Mouse (Mus musculus) thymus, postnatal 0 days (tissue): ENCODE data around the gene Sytl3. TPM values are rescaled to one million over a fixed set of nuclear protein-coding genes. Genes with fewer than 3 reads are reported as not detected.

Source experiments
- DNase-seq: peaks from one replicate; pipeline ENCODE4 v3.0.0-alpha.2; 2015; ENCODE audit warnings: low spot score
- polyA plus RNA-seq: library from polyadenylated mRNA; unstranded; fragments of >200 nt; fragmentation: Nextera tagmentation; extraction: Ambion mirVana; gene quantifications from 2 replicates; pipeline ENCODE4 v1.2.1, GENCODE M21; 2015

Sytl3 gene
- polyA plus RNA-seq, 1 experiment from 2014 or later = 75.8 TPM

DNA sequence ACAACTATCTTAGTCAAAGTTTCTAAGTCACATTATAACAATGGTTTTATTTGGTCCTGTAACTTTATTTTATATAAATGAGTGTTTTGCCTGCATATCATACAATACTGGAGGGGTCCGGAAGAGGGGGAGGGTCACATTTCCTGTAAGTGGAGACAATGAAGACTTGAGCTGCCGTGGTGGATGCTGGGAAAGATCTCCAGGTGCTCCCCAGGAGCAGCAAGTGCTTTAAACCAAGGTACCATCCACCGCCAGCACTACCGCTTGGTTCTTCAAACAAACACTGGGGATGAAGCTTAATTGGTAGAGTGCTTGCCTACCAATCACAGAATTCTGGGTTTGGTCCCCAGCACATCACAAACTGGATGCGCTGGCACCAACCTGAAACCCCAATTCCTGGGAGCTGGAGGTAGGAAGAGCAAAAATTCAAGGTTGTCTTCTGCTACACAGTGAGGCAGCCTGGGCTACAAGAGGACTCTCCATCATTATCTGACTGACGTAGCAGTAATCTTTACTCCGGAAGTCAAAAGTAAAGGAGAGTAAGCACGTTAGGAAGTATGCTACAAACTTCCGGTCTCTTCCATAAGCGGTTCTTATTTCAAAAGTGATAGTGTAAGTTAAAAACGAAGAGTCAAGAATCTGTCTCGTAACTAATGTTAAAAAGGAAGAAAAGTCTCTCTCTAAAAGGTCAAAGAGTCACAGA is 118.9 kb downstream of the Sytl3 start:
- DNase-seq = peak; percentile 75

DNA sequence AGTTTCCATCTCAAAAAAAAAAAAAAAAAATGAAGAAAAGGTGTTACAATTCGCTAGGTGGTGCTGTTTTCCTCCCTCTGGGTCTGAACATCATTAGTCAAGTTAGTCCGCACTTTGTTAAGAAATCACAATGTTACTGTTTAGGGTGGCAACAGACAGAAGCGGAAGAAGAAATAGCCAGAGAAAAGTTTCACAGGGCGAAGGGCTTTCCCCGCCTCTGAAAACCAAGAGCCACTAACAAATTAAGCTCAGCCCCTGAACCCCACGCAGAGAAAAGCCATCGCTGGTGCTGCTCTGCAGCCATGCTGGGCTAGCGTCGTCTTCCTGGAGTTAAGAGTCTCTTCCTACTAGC is 119.4 kb downstream of the Sytl3 start:
- DNase-seq = peak; percentile 75

DNA sequence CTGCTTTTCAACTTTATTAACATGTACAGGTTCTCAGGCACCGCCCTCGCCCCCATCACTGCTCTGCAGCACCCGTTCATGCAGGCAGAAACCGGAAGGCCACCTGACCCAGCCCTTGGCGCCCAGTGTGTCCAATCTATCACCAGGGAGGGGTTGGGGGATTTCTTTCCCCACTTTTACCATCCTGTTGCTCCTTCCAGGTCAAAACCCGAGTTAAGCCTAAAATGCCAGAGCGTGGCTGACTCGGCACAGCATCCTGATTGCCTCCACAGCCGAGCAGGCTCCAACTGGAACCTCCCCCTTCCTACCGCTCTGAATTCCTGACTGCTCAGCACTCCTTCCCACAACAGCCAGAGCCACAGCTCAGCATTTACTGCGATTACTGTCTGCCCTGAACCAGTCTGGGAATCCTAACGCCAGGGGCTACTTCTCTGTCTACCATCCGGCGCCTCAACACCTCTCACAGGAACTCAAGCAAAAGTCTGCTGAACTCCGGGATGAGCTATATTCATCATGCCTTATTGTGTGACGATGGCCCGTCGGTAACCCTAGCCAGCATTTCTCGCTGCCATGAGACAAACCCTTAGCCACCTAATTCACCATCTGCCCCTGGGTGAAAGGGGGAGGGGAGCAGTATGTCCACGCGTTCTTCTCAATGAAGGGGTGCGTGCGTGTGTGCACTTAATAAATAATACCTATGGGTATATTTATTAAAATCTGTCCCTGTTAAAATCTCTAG is 120.0 kb downstream of the Sytl3 start:
- peak; percentile 41 for DNase-seq

DNA sequence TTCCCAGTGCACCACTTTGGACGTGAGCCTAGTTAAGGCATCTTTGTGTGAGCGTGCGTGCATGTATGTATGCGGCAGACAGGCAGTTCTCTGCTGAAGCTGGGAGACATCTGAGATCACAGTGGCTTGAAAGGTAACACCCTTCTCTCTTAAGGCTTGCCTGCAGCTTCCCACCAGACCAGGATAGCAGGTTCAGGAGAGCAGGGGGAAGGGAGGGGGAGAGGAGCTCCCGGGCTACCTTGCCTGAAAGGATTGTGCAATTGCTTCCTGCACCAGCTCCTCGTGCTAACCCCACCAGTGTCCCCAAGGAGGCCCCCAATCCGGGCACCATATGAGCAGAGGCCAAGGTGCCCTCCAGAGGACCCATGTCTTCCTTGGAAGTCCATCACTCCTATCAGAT is 120.7 kb downstream of the Sytl3 start:
- no peak for DNase-seq

DNA sequence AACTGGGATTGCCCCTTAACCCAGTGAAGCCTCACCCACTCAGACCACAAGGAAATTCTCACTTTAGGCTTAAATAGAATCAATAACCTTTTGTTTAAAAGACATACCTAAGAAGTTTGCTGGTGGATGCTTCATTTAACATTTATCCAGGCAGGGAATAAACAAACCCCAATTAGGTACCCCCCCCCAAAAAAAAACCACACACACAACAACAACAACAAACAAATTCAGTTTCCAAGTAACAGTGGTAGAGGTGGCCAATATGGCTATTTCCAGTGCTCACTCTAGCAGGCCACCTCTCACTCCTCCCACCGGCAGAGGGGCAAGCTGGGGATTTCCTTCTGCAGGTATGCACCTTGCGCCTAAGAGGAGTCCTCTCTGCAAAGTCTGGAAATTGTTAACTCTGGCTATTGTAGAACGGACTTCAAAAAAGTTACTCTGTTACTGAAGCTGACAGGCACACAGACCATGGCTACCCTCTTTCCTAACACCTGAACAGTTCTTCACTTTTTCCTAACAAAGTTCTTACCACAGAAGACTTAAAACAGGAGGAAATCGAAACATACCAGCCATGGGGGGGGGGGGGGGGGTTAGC is 121.7 kb downstream of the Sytl3 start:
- no peak for DNase-seq

DNA sequence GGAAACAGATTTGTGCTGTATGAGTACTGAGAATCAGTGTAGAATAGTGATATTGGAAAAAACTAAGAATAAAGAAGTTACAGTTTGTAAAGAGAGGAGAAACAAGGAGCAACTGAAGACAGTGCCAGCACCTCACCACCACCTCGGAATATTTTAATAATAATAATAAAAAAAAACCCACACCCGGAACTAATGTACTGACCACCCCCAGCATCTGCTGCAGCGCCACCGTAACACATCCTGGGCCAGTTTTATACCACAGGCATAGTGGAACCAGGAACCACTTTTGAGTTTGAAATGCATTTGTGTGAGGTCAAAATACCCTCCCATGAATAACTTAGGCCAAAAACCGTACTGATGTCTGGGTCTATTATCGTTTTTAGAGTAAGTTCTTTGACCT is 122.4 kb downstream of the Sytl3 start:
- no peak for DNase-seq

DNA sequence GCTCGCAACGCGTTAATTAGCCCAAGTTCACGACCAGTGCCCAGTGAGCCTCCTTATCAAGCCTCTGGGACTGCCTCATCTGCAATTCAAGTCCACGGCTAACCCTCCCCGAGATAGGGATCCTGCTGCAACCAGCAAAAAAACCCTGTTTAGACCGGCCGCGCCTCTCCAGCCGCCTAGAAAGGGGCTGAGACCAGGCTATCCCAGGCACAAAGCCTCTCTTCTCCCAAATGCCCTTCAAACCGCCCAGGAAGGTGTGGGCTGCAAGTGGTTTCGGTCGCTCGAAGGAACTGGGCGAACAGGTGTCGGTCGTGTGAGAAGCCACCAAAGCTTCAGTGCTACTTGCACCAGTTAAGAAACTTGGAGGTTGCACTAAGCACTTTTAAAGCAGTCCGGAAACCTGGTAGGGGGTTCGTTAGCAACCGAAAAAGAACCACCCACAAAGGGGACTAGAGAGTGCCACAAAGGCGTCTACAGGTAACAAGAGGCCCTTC is 123.2 kb downstream of the Sytl3 start:
- DNase-seq = peak; percentile 69

DNA sequence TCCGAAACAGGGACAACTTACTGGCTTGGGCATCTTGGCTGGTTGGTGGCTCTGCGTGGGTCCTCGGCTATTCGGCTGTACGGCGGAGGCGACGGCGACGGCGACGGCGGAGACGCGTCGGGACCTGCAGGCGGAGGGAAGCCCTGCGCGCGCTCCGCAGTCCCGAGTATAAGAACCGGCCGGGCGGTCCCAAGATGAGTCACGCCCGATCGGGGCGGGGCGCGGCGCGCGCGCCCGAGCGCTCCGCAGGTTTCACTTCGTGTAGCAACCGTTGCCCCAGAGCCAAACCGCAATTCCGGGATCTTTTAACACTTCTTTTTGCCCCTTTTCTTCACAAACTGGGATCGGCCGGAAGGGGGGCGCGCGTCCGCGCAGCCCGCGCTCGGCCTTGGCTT is 123.7 kb downstream of the Sytl3 start, which contains the start of gene Ezr:
Gene Ezr (minus strand): TSS at position 174 of the 395 bp plus-strand sequence.
- peak; percentile 94 for DNase-seq

DNA sequence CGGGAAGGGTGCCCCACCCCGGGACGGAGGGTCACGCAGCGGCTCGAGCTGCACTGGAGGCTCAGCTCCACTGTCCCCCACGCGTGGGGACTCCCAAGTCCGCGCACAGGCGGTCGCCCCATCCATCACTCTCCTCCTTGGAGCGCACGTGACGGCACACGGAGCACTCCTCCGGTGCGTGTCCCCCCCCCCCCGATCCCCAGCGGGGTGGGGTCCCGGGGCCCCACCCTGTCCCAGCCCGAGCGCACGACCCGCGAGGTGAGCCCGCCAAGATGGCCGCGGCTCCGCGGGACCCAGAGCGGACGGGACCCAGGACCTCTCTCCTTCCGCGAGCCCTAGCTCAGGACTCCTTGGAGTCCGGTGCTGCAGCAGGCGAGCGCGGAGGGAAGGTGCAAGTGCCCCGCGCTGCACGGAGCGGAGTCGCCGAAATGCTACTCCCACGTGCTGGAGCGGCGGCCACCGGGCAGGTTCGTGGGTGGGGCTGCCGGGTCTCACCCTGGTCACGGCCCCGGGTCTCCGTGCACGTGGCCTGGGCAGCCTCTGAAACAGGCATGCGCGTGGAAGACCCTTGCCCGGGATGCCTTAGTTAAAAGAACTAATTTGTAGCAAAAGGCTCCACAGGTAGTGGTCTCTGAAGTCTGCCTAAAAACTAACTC is 124.2 kb downstream of the Sytl3 start:
- peak; percentile 63 for DNase-seq

DNA sequence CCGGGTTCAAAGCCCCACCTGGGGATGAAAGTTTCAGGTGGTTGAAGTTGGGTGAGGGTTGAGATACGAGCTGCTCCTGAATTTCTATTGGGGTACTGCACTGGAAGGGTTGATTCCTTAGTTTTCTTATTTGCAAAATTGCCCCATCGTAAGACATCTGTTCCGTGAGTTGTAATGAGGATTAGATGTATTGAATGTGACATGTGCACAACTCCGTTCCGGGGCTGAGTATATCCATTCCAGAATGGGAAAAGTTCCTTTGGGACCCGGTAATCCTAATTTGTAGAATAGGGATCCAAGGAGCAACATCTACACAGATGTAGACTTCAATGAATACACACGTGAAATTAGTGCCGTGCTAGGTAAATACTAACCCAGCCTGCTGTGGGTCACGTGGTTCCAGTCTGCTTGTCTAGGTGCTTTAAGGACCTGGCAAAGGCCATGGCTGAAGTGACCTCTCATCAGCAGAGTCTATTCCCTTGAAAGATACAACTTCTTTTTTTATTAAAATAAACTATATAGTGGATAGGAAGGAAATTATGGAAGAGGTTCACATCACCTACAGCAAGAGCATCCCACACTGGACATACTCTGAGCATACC is 125.0 kb downstream of the Sytl3 start:
- DNase-seq = no peak

DNA sequence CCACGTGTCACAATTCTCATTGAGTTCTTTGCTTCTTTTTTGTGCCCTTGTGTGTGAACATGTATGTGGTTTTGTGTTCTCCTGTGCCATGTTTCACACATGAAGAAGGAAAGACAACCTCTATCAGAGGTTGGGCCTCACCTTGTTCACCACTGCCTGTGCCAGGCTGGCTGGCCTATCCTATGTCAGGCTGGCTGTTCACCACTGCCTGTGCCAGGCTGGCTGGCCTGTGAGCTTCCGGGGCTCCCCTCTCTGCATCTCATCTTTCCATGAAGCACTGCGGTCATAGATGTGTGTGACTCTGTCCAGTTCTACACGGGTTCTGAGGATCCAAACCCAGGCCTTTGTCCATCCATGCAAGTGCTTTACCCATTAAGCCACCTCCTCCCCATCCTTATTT is 128.3 kb downstream of the Sytl3 start:
- DNase-seq = no peak

Other genes starting within 250 kb of the Sytl3 start
- gene Dynlt1b, start 229.0 kb upstream of the Sytl3 start, polyA plus RNA-seq = 921 and 944 TPM in 2 replicates
- 43.1 and 55.4 TPM in 2 replicates for gene Dynlt1c, start 57.4 kb upstream of the Sytl3 start, polyA plus RNA-seq
- 304 and 317 TPM in 2 replicates for gene Dynlt1f, start 3.2 kb upstream of the Sytl3 start, polyA plus RNA-seq
- gene Ezr, start 123.7 kb downstream of the Sytl3 start, polyA plus RNA-seq = 385 and 387 TPM in 2 replicates